Mouse (Mus musculus) small intestine, adult 2 months (tissue): ENCODE results near the gene Lrrfip1. TPM values are rescaled to one million over a fixed set of nuclear protein-coding genes. Genes with fewer than 3 reads are reported as not detected.

Source experiments
- H3K27ac ChIP-seq: fragments of 200-500 bp; 2 replicates; pipeline ENCODE4 v1.5.1; 2012; ENCODE audit warnings: low read depth, low read length, control low read depth, inconsistent platforms; ENCODE audit not compliant: insufficient read depth
- H3K27me3 ChIP-seq: fragments of 200-500 bp; 2 replicates; pipeline ENCODE4 v1.6.1; 2012; ENCODE audit warnings: mild to moderate bottlenecking, moderate library complexity, low read length, inconsistent platforms; ENCODE audit not compliant: control insufficient read depth, insufficient read depth
- H3K36me3 ChIP-seq: fragments of 200-500 bp; 2 replicates; pipeline ENCODE4 v1.6.1; 2012; ENCODE audit warnings: mild to moderate bottlenecking, low read length, control low read depth, inconsistent platforms; ENCODE audit not compliant: control insufficient read depth, insufficient read depth
- H3K4me1 ChIP-seq: fragments of 200-500 bp; 2 replicates; pipeline ENCODE4 v1.6.1; 2012; ENCODE audit warnings: low read length, inconsistent platforms, mixed read lengths; ENCODE audit not compliant: control insufficient read depth, insufficient read depth, insufficient read length
- H3K4me3 ChIP-seq: fragments of 200-500 bp; 2 replicates; pipeline ENCODE4 v1.5.1; 2012; ENCODE audit warnings: low read depth, mild to moderate bottlenecking, control low read depth, inconsistent platforms, low read length, moderate library complexity
- CTCF ChIP-seq: fragments of 200-500 bp; IDR thresholded peaks from 2 replicates; pipeline ENCODE4 v1.5.1; 2012; ENCODE audit warnings: low read depth, mild to moderate bottlenecking, control low read depth, inconsistent platforms, low read length, moderate library complexity, mixed read lengths; ENCODE audit not compliant: insufficient replicate concordance, insufficient read length; ENCODE audit errors: extremely low read depth
- POLR2A ChIP-seq: fragments of 200-500 bp; IDR thresholded peaks from 2 replicates; pipeline ENCODE4 v1.6.1; 2012; ENCODE audit warnings: low read depth, mild to moderate bottlenecking, control low read depth, inconsistent platforms, low read length, moderate library complexity
- WGBS: fragments of 180-500 bp; shearing (Covaris S2); methylation state at CpG from one replicate; pipeline ENCODE4 v1.1.7; 2018; 5-methylcytosine and 5-hydroxymethylcytosine counted together
- polyA plus RNA-seq: library from polyadenylated mRNA; depleted of rRNA; stranded (reverse); fragments of >200 nt; gene quantifications from 2 replicates; pipeline ENCODE4 v1.2.3, GENCODE M21; 2012

Gene Lrrfip1
- polyA plus RNA-seq, 1 experiment: 9.5 TPM

DNA sequence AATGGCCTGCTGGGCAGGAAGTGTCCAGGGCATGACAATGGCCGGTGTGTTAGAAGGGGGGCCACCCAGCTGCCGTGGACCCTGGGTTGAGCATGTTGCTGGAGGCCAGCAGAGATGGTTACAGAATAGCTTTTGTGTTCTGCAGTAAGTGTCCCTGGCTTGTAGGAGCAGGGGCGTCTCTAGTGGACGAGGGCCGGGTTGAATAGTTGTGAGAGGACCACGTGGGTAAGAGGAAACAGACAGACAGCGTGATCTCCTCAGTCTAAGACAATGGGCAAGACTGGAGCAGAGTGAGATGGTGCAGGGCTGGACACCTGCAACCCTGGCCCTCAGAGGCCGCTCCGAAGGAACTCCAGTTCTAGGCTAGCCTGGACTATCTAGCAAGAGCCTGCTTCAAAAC lies 57.2 kb downstream of the Lrrfip1 start:
- Histone ChIP-seq H3K4me3 (peak overlapping the region; percentile 39), H3K27me3 (no peaks in the 10 kb centered on the region), H3K36me3 (no peaks in the 10 kb centered on the region), H3K4me1 (peaks cover 34% of the 10 kb centered on the region), H3K27ac (peak overlapping the region; percentile 94)
- TF ChIP-seq CTCF: no peak
- TF ChIP-seq POLR2A: no peak
- WGBS: 72% methylated on average over 9 of the region's 9 CpGs

DNA sequence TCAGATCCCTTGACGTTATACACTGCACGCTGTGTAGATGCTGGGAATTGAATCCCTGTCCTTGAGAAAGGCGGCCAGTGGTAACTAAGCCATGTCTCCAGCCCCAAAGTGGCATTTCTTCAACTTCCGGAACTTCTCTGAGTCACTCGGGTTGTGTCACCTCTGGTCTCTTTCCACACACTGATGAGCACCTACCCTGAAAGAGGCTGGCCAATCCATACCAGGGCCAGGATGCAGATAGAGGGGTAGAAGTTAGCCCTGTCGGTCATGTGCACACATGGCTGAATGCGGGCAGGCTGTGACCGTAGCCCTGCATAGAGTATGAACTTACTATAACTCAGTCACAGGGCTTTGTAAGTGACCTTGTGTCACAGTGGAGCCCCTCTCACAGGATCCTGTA lies 57.9 kb downstream of the Lrrfip1 start:
- Histone ChIP-seq H3K4me3 (peak overlapping the region; percentile 39), H3K36me3 (no peaks in the 10 kb centered on the region), H3K27ac (peak overlapping the region; percentile 94), H3K4me1 (peaks cover 38% of the 10 kb centered on the region), H3K27me3 (no peaks in the 10 kb centered on the region)
- 81% methylated on average over 8 of the region's 8 CpGs for WGBS
- TF ChIP-seq POLR2A (no peak), CTCF (no peak)

DNA sequence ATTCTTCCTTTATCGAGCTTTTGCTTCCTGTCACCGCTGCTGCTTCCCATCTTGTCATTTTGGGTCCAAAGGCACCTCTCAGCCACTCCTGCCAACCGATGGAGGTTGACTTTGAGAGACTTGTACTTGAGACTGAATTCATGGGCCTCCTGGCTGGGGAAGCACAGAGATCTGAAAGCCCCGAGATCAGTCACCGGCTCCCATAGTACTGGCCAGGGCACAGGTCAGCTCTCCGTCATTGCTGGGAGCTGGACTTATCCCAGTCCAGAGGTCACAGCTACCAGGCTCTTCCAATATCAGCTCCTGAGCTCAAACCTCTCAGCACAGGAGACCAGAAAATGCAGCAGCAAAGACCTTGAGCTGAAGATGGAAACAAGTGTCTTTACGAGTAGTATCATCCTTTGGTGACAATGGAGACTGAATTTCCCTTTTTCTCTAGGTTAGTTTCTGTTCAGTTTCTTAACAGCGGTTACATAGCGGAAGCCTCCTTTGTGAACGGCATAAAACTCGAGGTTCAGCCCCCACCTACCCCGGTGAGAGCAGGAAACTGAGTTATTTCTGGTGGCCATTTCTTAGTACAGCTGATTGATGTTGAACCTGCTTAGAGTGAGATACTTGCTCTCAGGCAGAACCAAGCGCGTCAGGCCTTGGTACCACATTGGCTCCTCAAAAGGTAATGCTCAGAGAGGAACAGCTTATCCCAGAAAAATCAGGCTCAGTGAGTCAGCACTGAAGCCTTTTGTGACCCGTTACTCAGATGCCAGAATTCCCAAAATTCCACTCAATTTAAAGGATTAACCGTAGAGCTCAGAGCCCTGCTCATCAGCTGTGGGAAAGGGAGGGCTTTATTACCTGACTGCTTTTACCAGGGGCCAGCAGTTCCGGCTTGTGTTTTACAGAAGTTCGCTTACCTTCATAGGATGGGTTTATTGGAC lies 59.0 kb downstream of the Lrrfip1 start:
- Histone ChIP-seq H3K4me1 (peaks cover 45% of the 10 kb centered on the region), H3K4me3 (peak overlapping the region; percentile 33)

DNA sequence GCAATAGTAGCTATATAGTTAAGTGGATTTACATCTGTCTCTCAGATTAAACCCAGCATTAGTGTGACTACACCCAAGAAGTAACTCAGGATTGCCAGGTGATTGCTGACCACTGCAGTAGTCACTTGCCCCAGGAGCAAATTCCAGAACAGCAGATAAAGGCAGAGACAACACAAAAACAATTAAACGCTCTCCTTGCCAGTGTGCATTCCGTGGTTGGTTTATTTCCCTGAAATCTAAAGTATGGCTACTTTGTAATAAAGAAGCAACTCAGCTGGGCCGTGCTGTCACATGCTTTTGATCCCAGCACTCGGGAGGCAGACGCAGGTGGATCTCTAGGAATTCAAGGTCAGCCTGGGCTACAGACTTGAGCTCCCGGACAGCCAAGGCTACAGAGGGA lies 59.7 kb downstream of the Lrrfip1 start:
- Histone ChIP-seq H3K27ac (peak overlapping the region; percentile 94), H3K4me3 (peak overlapping the region; percentile 38), H3K36me3 (no peaks in the 10 kb centered on the region; the same call in 1 of the 2 replicates), H3K27me3 (no peaks in the 10 kb centered on the region), H3K4me1 (peaks cover 50% of the 10 kb centered on the region)
- TF ChIP-seq POLR2A (no peak), CTCF (no peak)
- WGBS: 41% methylated on average over 6 of the region's 6 CpGs

More for the DNA sequence above, 59.0 kb downstream of the Lrrfip1 start:
- Histone ChIP-seq H3K27me3 (no peaks in the 10 kb centered on the region), H3K36me3 (no peaks in the 10 kb centered on the region), H3K27ac (peak overlapping the region; percentile 94)
- 57% methylated on average over 18 of the region's 18 CpGs for WGBS
- TF ChIP-seq CTCF: no peak
- peak; percentile 24; the same call in 1 of the 2 replicates for TF ChIP-seq POLR2A

DNA sequence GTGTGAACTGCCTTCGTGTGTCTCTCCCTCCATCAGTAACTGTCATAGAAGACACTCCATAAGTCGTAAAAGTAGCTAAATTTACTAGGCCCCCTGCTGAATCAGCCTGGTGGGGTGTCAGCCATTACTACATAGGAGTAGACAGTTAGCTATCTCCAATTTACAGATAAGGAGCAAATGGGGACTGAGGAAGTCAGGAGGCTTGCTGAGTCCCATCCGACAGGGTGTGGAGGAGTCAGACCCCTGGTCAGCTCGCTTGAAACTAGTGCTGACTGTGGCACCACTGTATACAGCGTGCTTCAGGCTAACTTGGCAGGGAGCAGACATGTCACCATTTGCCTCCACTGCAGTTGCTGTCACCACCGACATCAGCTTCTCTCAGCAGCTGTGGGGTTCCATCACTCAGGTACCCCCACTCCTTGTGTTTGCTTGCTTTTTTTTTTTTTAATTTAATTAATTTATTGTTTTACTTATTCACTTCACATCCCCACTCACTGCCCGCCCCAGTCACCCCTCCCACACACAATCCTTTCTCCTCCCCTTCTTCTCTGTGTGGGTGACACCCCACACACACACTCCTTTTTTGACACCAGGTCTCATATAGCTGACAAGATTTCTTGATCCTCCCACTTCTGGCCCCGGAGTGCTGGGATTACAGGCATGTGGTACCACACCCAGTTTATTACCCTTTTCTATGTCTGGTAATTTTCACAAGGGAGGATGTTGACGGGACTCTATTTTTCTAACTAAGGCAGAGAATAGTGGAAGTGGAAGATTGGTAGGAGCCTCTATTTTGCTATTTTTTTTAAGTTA lies 61.5 kb downstream of the Lrrfip1 start:
- TF ChIP-seq POLR2A: no peak
- TF ChIP-seq CTCF: no peak
- Histone ChIP-seq H3K27me3 (no peaks in the 10 kb centered on the region), H3K27ac (no peak overlapping the region), H3K4me1 (peaks cover 65% of the 10 kb centered on the region), H3K36me3 (no peaks in the 10 kb centered on the region; the same call in 1 of the 2 replicates), H3K4me3 (no peak overlapping the region)
- WGBS: 59% methylated on average over 9 of the region's 9 CpGs

DNA sequence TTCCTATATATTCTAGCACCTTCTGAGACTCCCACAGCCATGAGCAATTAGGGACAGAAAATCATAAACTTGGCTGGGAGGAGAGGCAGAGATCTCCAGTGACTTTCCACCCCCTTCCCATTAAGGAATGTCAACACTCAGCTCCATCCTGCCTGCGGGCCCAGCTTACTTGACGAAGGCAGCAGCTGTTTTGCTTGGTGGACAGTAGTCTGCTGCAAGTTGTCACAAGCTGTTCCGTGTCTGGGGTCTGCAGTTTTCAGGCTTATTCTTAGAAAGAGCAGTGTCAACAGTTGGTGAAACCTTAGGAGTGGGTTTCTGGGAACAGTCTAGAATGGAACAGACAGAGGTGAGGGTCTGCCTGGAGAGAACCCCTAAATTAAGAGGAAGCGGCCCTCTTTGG lies 62.6 kb downstream of the Lrrfip1 start:
- TF ChIP-seq CTCF (no peak), POLR2A (no peak)
- no peaks in the 10 kb centered on the region for H3K27me3 ChIP-seq
- H3K4me1 ChIP-seq: peaks cover 69% of the 10 kb centered on the region
- 0 out of 2 replicates have a peak overlapping the region, but pooled peaks have one; percentile 54 for H3K27ac ChIP-seq
- 75% methylated on average over 4 of the region's 4 CpGs for WGBS
- H3K36me3 ChIP-seq: no peaks in the 10 kb centered on the region; the same call in 1 of the 2 replicates
- no peak overlapping the region for H3K4me3 ChIP-seq
